In the genomic region with DNA sequence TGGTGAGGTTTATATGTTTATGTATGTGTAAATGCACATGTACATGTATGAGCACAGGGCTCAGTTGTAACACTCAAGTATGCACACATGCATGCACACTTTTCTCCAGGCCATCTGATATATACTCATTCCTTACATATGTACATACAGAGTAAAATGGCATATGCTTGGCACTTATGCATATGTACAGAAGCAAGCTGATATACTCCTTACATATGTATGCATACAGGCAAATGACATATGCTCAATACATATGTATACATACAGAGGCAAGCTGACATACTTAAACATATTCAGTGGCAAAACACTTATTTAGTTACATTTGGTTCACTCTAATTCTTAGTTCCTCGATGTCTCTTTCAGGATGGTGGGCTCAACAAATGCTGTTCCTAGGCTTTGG, we compare ENCODE assay signal across 19 mouse cellular contexts. TPM values are rescaled to one million over a fixed set of nuclear protein-coding genes. Genes with fewer than 3 reads are reported as not detected.
DNase-seq lines count a peak whose midpoint lies in the region; ATAC-seq and TF ChIP-seq lines count a peak whose summit lies in the region.
"Had no signal": no experiment of that assay in that cellular context is flagged by ENCODE, and none has a peak within 500 bp of the region (broad histone marks: within the 10 kb centered on the region; RNA-seq: fewer than 3 reads in every experiment).

No protein-coding gene starts in this region.

- TF ChIP-seq EP300 in heart, adult 2 months (IDR thresholded peaks at IDR 0.05; ENCODE audit: insufficient read depth, low read depth, low read length): no peak

- intact Hi-C loops in heart, adult 2 months (cut with DNase I): no loop called here

- H3K9ac ChIP-seq in forebrain, embryonic 14.5 days (ENCODE audit: low read length): no peak overlapping the region
- H3K9ac ChIP-seq in forebrain, embryonic 11.5 days (ENCODE audit: low read length): no peak overlapping the region
- H3K9ac ChIP-seq in heart, adult 2 months (ENCODE audit: low read depth, low read length): no peak overlapping the region
- H3K9ac ChIP-seq in heart, embryonic 12.5 days: no peak overlapping the region
- no peak overlapping the region for H3K9ac ChIP-seq in forebrain, postnatal 0 days
- H3K9ac ChIP-seq: embryonic facial prominence, embryonic 12.5 days had no signal

- no peak overlapping the region for H3K4me2 ChIP-seq in forebrain, embryonic 14.5 days (ENCODE audit: low read length)
- no peak overlapping the region for H3K4me2 ChIP-seq in forebrain, embryonic 11.5 days (ENCODE audit: low read depth, low read length, severe bottlenecking)
- no peak overlapping the region for H3K4me2 ChIP-seq in heart, embryonic 12.5 days
- H3K4me2 ChIP-seq in forebrain, postnatal 0 days (ENCODE audit: low read depth): no peak overlapping the region
- H3K4me2 ChIP-seq: embryonic facial prominence, embryonic 12.5 days had no signal

- no peaks in the 10 kb centered on the region for H3K9me3 ChIP-seq in forebrain, embryonic 14.5 days (replicated peaks; ENCODE audit: control insufficient read depth, low read length)
- H3K9me3 ChIP-seq in forebrain, embryonic 11.5 days (ENCODE audit: control insufficient read depth, low read length): no peaks in the 10 kb centered on the region
- H3K9me3 ChIP-seq in heart, embryonic 12.5 days (replicated peaks): no peaks in the 10 kb centered on the region
- H3K9me3 ChIP-seq in forebrain, postnatal 0 days (ENCODE audit: low read length): no peaks in the 10 kb centered on the region
- H3K9me3 ChIP-seq: embryonic facial prominence, embryonic 10.5 days; embryonic facial prominence, embryonic 12.5 days had no signal

- H3K4me1 ChIP-seq in forebrain, embryonic 14.5 days (ENCODE audit: control insufficient read depth, insufficient read depth, low read length): peaks cover 11% of the 10 kb centered on the region; the same call in 1 of the 2 replicates
- peaks cover 8% of the 10 kb centered on the region; the same call in 1 of the 2 replicates for H3K4me1 ChIP-seq in forebrain, embryonic 11.5 days (replicated peaks; ENCODE audit: control insufficient read depth, insufficient read depth, low read length)
- H3K4me1 ChIP-seq in heart, adult 2 months (ENCODE audit: control insufficient read depth, insufficient read depth, low read length): peaks cover 2% of the 10 kb centered on the region
- H3K4me1 ChIP-seq in heart, embryonic 12.5 days (replicated peaks): peaks cover 25% of the 10 kb centered on the region
- peaks cover 9% of the 10 kb centered on the region for H3K4me1 ChIP-seq in brown adipose tissue, adult 24 weeks (ENCODE audit: control insufficient read depth, insufficient read depth, insufficient read length, low read length)
- H3K4me1 ChIP-seq in forebrain, postnatal 0 days (ENCODE audit: insufficient read depth): no peaks in the 10 kb centered on the region; the same call in 1 of the 2 replicates
- H3K4me1 ChIP-seq: embryonic facial prominence, embryonic 12.5 days had no signal

- no peaks in the 10 kb centered on the region for H3K36me3 ChIP-seq in forebrain, embryonic 14.5 days (ENCODE audit: control insufficient read depth, insufficient read depth, low read length)
- no peaks in the 10 kb centered on the region for H3K36me3 ChIP-seq in forebrain, embryonic 11.5 days (ENCODE audit: control insufficient read depth, insufficient read depth, low read length)
- H3K36me3 ChIP-seq in heart, adult 2 months (ENCODE audit: control insufficient read depth, insufficient read depth, low read length): no peaks in the 10 kb centered on the region
- H3K36me3 ChIP-seq in heart, embryonic 12.5 days: no peaks in the 10 kb centered on the region
- no peaks in the 10 kb centered on the region for H3K36me3 ChIP-seq in forebrain, postnatal 0 days (ENCODE audit: insufficient read depth)
- H3K36me3 ChIP-seq: embryonic facial prominence, embryonic 10.5 days; embryonic facial prominence, embryonic 12.5 days had no signal

- no peak for TF ChIP-seq POLR2A in heart, adult 2 months (IDR thresholded peaks at IDR 0.05; ENCODE audit: insufficient read depth, low read depth, low read length)

- no peak overlapping the region for H3K4me3 ChIP-seq in forebrain, embryonic 14.5 days (ENCODE audit: low read depth, low read length)
- no peak overlapping the region for H3K4me3 ChIP-seq in forebrain, embryonic 11.5 days (ENCODE audit: low read depth, low read length)
- no peak overlapping the region for H3K4me3 ChIP-seq in heart, adult 2 months
- H3K4me3 ChIP-seq in heart, embryonic 12.5 days: no peak overlapping the region
- H3K4me3 ChIP-seq in brown adipose tissue, adult 24 weeks (ENCODE audit: insufficient read depth, low read depth, low read length): no peak overlapping the region
- H3K4me3 ChIP-seq in forebrain, postnatal 0 days (ENCODE audit: low read depth, low read length): no peak overlapping the region
- H3K4me3 ChIP-seq: embryonic facial prominence, embryonic 10.5 days; embryonic facial prominence, embryonic 12.5 days had no signal

- H3K79me2 ChIP-seq in heart, adult 2 months (replicated peaks; ENCODE audit: control insufficient read depth, insufficient read depth, low read length): no peaks in the 10 kb centered on the region

- H3K27me3 ChIP-seq in forebrain, embryonic 14.5 days (replicated peaks; ENCODE audit: control insufficient read depth, insufficient read depth, low read length): no peaks in the 10 kb centered on the region
- H3K27me3 ChIP-seq in forebrain, embryonic 11.5 days (ENCODE audit: control insufficient read depth, insufficient read depth, low read length): no peaks in the 10 kb centered on the region
- H3K27me3 ChIP-seq in heart, adult 2 months (ENCODE audit: control insufficient read depth, insufficient read depth, low read length): no peaks in the 10 kb centered on the region
- H3K27me3 ChIP-seq in heart, embryonic 12.5 days (replicated peaks): no peaks in the 10 kb centered on the region
- H3K27me3 ChIP-seq in forebrain, postnatal 0 days (ENCODE audit: insufficient read depth, low read length): no peaks in the 10 kb centered on the region
- H3K27me3 ChIP-seq: embryonic facial prominence, embryonic 12.5 days had no signal

- no peak for TF ChIP-seq CTCF in heart, adult 2 months (IDR thresholded peaks at IDR 0.05)
- no peak for TF ChIP-seq CTCF in forebrain, postnatal 0 days (IDR thresholded peaks at IDR 0.05; ENCODE audit: low read depth)

- 66% methylated on average over 1 of the region's 1 CpGs for WGBS in forebrain, embryonic 14.5 days
- WGBS in forebrain, embryonic 11.5 days: 85% methylated on average over 1 of the region's 1 CpGs
- WGBS in heart, adult 2 months: 90% methylated on average over 1 of the region's 1 CpGs
- WGBS in heart, embryonic 12.5 days: 97% methylated on average over 1 of the region's 1 CpGs
- WGBS in forebrain, postnatal 0 days: 59% methylated on average over 1 of the region's 1 CpGs

- no peak for ATAC-seq in forebrain, embryonic 14.5 days
- ATAC-seq in forebrain, embryonic 11.5 days (replicated peaks; ENCODE audit: low FRiP score): no peak
- ATAC-seq in heart, embryonic 12.5 days (ENCODE audit: insufficient number of reproducible peaks, low FRiP score): no peak
- ATAC-seq in forebrain, postnatal 0 days: peak; percentile 73

- DNase-seq in forebrain, embryonic 14.5 days (ENCODE audit: low spot score): peak; percentile 39
- no peak for DNase-seq in forebrain, embryonic 11.5 days (ENCODE audit: low spot score)
- DNase-seq in heart, adult 2 months: no peak
- DNase-seq in forebrain, postnatal 0 days: peak; percentile 36
- no peak for DNase-seq in embryo, embryonic 9.5 days (ENCODE audit: extremely low spot score)
- DNase-seq in ovary, adult 18-20 months (ENCODE audit: low spot score): no peak
- DNase-seq: adrenal gland, postnatal 25 days; cerebellum, adult 11 months; cerebellum, adult 18-20 months; cerebellum, adult 8-10 months; cerebellum, adult 9-11 months; cerebellum, postnatal 36 days; embryo, embryonic 11 days had no signal

- H3K27ac ChIP-seq in forebrain, embryonic 14.5 days (ENCODE audit: low read depth, low read length): no peak overlapping the region
- H3K27ac ChIP-seq in forebrain, embryonic 11.5 days (ENCODE audit: low read depth, low read length): no peak overlapping the region
- H3K27ac ChIP-seq in heart, adult 2 months: peak overlapping the region; percentile 47
- no peak overlapping the region for H3K27ac ChIP-seq in heart, embryonic 12.5 days (ENCODE audit: poor library complexity, severe bottlenecking)
- peak overlapping the region; percentile 97 for H3K27ac ChIP-seq in brown adipose tissue, adult 24 weeks (replicated peaks; ENCODE audit: low read depth, low read length)
- H3K27ac ChIP-seq in forebrain, postnatal 0 days (ENCODE audit: low read depth, low read length): no peak overlapping the region
- H3K27ac ChIP-seq: embryonic facial prominence, embryonic 10.5 days; embryonic facial prominence, embryonic 12.5 days had no signal

RNA-seq across cellular contexts. Expression of a gene that starts 7.1 kb away (rescaled TPM):
- polyA plus RNA-seq in forebrain, embryonic 14.5 days (2014; fragmentation: Nextera tagmentation; extraction: Ambion mirVana): 126 and 168 TPM in 2 replicates
- 124 and 138 TPM in 2 replicates for polyA plus RNA-seq in forebrain, embryonic 11.5 days (2014; fragmentation: Nextera tagmentation; extraction: Ambion mirVana)
- total RNA-seq in heart, adult 2 months (2021): 10 to 100 TPM; 11.1 to 11.7 TPM
- 4.9 and 8.5 TPM in 2 replicates for polyA plus RNA-seq in heart, adult 2 months (2012; rRNA removed)
- polyA plus RNA-seq in heart, embryonic 12.5 days (2016; fragmentation: Nextera tagmentation; extraction: Ambion mirVana): 54.8 and 55.4 TPM in 2 replicates
- 11.3 and 29.2 TPM in 2 replicates for polyA plus RNA-seq in brown adipose tissue, adult 24 weeks (2012; ENCODE audit: insufficient read depth, insufficient read length, missing spikeins)
- 331 and 345 TPM in 2 replicates for total RNA-seq in forebrain, postnatal 0 days (2014; rRNA removed)
- polyA plus RNA-seq in forebrain, postnatal 0 days (2015; fragmentation: Nextera tagmentation; extraction: Ambion mirVana): 189 and 202 TPM in 2 replicates
- total RNA-seq: common myeloid progenitor, adult 5-6 weeks; MEL had no signal

RNA-seq across cellular contexts. Expression of a gene that starts 38.1 kb away (rescaled TPM):
- polyA plus RNA-seq in forebrain, embryonic 14.5 days (2014; fragmentation: Nextera tagmentation; extraction: Ambion mirVana): 46.6 and 47.7 TPM in 2 replicates
- polyA plus RNA-seq in forebrain, embryonic 11.5 days (2014; fragmentation: Nextera tagmentation; extraction: Ambion mirVana): 64.0 and 65.2 TPM in 2 replicates
- total RNA-seq in heart, adult 2 months (2021): 10 to 100 TPM; 18.9 to 21.8 TPM
- 9.5 and 15.0 TPM in 2 replicates for polyA plus RNA-seq in heart, adult 2 months (2012; rRNA removed)
- polyA plus RNA-seq in heart, embryonic 12.5 days (2016; fragmentation: Nextera tagmentation; extraction: Ambion mirVana): 30.7 and 31.2 TPM in 2 replicates
- 18.5 and 31.6 TPM in 2 replicates for polyA plus RNA-seq in brown adipose tissue, adult 24 weeks (2012; ENCODE audit: insufficient read depth, insufficient read length, missing spikeins)
- 51.1 and 52.9 TPM in 2 replicates for total RNA-seq in forebrain, postnatal 0 days (2014; rRNA removed)
- polyA plus RNA-seq in forebrain, postnatal 0 days (2015; fragmentation: Nextera tagmentation; extraction: Ambion mirVana): 36.3 and 43.8 TPM in 2 replicates
- total RNA-seq: MEL had no signal

Comparison
In these comparisons a context has a peak if more than half of its experiments do, and no peak if none do; other contexts are left out.
1. DNase-seq: peak in forebrain, embryonic 14.5 days (single experiment) and forebrain, postnatal 0 days (single experiment); none in forebrain, embryonic 11.5 days (single experiment), heart, adult 2 months (0 of 2), embryo, embryonic 9.5 days (single experiment) and ovary, adult 18-20 months (single experiment).
2. H3K27ac ChIP-seq: peak in heart, adult 2 months (single experiment) and brown adipose tissue, adult 24 weeks (single experiment); none in forebrain, embryonic 14.5 days (single experiment), forebrain, embryonic 11.5 days (single experiment), heart, embryonic 12.5 days (single experiment) and forebrain, postnatal 0 days (single experiment).